Mouse (Mus musculus): Measurements from ENCODE around the gene Plekhh3. TPM values are rescaled to one million over a fixed set of nuclear protein-coding genes. Genes with fewer than 3 reads are reported as not detected.

Plekhh3 gene
- polyA plus RNA-seq, 1 experiment from 2014 or later: 15.4 TPM

DNA sequence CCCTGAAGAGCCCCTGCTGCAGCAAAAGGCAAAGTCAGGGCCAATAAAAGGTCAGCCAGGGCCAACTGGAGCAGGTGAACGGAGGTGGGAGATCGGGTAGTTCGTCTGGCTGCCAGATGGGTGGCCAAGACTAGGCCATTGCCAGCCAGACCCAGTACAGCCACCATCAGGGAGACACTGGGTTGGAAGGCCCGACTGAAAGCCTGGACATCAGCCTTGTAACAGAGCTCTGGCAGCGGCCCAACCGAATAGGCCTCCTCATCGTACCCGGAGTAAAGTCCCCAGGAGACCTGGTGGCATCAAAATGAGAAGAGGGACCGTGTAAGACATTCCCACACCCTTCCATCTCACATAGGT, 3.2 kb upstream of the Plekhh3 start:
- Histone ChIP-seq H3K36me3 (no peaks in the 10 kb centered on the region), H3K4me2 (replicated peaks) (peak overlapping the region; percentile 62), H3K4me3 (peak overlapping the region; percentile 27), H3K9ac (peak overlapping the region; percentile 50; the same call in 1 of the 2 replicates), H3K4me1 (peaks cover 59% of the 10 kb centered on the region), H3K9me3 (replicated peaks) (no peaks in the 10 kb centered on the region), H3K27me3 (peaks cover 73% of the 10 kb centered on the region), H3K27ac (no peak overlapping the region)
- no peak for ATAC-seq (ENCODE audit: low FRiP score)
- 29% methylated on average over 9 of the region's 9 CpGs for WGBS

DNA sequence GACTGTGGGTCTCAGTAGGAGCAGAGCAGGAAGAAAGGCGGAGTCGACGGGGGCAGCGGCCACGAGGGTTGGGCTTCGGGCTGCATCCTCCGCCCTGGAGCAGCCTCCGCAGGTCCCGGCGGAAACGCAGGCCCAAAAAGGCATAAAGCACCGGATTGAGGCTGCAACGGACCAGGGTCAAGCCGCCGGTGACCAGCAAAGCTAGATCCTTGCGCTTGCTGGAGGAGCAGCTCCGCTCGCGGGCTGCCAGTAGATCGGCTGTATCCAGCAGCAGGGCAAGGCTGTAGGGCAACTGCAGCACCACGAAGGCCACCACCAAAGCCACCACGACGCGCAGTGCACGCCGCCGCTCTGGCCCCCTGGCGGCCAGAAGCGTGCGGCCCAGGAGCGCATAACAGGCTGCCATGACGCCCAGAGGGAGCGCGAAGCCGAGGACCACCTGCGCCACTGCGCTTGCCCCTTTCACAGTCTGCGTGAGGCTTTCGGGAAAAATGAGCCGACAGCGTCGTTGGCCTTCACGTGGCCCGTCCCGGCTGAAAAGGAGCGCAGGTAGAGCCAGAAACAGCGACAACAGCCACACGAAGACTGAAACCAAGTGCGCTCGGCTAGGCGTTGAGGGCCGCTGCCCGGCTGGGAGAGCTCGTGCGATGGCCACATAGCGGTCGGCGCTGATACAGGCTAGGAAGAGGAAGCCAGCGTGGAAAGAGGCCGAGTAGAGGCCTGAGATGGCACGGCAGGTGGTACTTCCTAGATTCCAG, 2.7 kb upstream of the Plekhh3 start:
- Histone ChIP-seq H3K4me1 (peaks cover 64% of the 10 kb centered on the region), H3K4me2 (replicated peaks) (peak overlapping the region; percentile 62), H3K36me3 (no peaks in the 10 kb centered on the region), H3K9ac (peak overlapping the region; percentile 50), H3K27me3 (peaks cover 73% of the 10 kb centered on the region), H3K9me3 (replicated peaks) (no peaks in the 10 kb centered on the region), H3K27ac (peak overlapping the region; percentile 62; the same call in 1 of the 2 replicates), H3K4me3 (peak overlapping the region; percentile 27)
- peak; percentile 55 for ATAC-seq (ENCODE audit: low FRiP score)
- under 1% methylated on average over 61 of the region's 61 CpGs for WGBS

DNA sequence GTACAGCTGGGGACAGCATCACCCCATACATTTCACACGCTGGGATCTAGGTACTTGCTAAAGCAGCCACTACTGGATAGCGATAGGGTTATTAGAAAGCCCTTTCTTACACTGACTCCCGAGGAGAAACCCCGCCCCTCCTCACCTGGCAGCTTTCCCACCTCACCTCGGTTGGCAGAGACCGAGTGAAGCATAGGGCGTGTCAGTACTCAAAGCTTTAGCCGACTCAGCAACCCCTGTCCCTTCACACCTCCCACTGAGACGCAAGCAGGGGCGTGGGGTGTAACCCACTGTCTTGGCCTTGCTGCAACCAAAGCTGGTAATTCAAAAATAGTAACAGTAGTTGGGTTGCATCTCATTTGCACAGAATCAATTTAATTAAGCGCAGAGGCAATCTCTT, 2.0 kb upstream of the Plekhh3 start:
- peaks cover 61% of the 10 kb centered on the region for H3K4me1 ChIP-seq
- no peaks in the 10 kb centered on the region for H3K36me3 ChIP-seq
- no peak for ATAC-seq (ENCODE audit: low FRiP score)
- peak overlapping the region; percentile 62 for H3K4me2 ChIP-seq (replicated peaks)
- H3K9me3 ChIP-seq (replicated peaks): no peaks in the 10 kb centered on the region
- 0 out of 2 replicates have a peak overlapping the region, but pooled peaks have one; percentile 27 for H3K4me3 ChIP-seq
- H3K27me3 ChIP-seq: peaks cover 73% of the 10 kb centered on the region
- WGBS: 5% methylated on average over 11 of the region's 11 CpGs
- H3K27ac ChIP-seq: 0 out of 2 replicates have a peak overlapping the region, but pooled peaks have one; percentile 50
- peak overlapping the region; percentile 50; the same call in 1 of the 2 replicates for H3K9ac ChIP-seq

DNA sequence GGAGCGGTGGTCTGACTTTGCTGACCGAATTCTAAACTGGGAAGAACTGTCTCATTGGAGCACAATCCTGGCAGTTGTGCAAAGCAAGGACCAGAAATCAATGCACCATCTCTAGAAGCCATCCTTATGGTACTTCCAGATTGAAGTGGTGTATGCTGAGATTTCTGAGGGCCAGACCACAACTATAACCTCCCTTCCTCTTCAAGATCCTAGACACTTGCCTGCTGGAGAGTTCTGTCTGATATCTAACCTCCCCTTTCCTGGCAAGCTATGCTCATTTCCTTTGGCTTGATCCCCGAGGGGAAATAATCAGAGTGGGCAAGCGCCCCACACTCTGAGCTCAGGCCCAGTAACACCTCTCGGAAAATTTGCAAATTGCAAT, 1.3 kb upstream of the Plekhh3 start:
- H3K9ac ChIP-seq: peak overlapping the region; percentile 59
- no peak for ATAC-seq (ENCODE audit: low FRiP score)
- peak overlapping the region; percentile 76 for H3K27ac ChIP-seq
- no peaks in the 10 kb centered on the region for H3K9me3 ChIP-seq (replicated peaks)
- H3K36me3 ChIP-seq: 0 out of 2 replicates have a peak, but pooled peaks cover 3% of the 10 kb centered on the region
- H3K4me2 ChIP-seq (replicated peaks): peak overlapping the region; percentile 93
- peaks cover 59% of the 10 kb centered on the region for H3K4me1 ChIP-seq
- H3K4me3 ChIP-seq: peak overlapping the region; percentile 50
- H3K27me3 ChIP-seq: peaks cover 73% of the 10 kb centered on the region
- WGBS: 10% methylated on average over 5 of the region's 5 CpGs

DNA sequence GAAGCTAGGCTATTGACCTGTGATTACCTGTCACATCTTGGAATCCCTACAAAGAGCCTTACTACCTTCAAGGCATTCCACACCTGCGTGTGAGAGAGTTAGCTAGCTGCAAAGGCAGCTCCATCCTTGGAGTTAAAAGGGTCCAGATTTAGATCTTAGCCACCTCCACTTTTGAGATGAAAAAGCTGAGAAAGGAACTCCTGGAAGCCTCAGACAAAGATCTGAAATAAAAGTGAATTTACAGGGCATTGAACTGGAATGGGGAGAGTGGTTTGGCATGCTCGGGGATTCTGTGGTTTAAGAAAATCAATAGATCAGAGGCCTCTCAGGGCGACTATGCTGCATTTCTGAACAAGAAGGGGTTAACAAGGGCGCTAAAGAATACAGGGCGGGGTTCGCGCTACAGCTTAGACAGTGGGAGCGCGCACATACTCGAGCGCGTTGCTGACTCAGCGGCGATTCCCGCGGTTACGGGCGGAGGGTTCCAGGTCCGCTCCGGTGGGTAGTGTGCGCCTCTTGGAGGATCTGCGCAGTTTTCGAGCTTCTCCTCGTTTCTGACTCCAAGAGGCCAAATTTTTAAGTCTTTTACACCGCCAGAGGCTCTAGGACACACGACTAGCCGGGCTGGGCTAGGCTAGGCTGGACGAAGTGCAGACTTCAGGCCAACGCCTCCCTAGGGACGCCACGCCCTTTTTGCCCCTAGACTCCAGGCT, 726 bp upstream of the Plekhh3 start:
- peak; percentile 53 for ATAC-seq (ENCODE audit: low FRiP score)
- peak overlapping the region; percentile 93 for H3K4me2 ChIP-seq (replicated peaks)
- 0 out of 2 replicates have a peak, but pooled peaks cover 7% of the 10 kb centered on the region for H3K36me3 ChIP-seq
- H3K4me1 ChIP-seq: peaks cover 59% of the 10 kb centered on the region
- H3K27ac ChIP-seq: peak overlapping the region; percentile 76
- WGBS: under 1% methylated on average over 31 of the region's 31 CpGs
- H3K9me3 ChIP-seq (replicated peaks): no peaks in the 10 kb centered on the region
- peaks cover 73% of the 10 kb centered on the region for H3K27me3 ChIP-seq
- H3K4me3 ChIP-seq: peak overlapping the region; percentile 50
- peak overlapping the region; percentile 59 for H3K9ac ChIP-seq

DNA sequence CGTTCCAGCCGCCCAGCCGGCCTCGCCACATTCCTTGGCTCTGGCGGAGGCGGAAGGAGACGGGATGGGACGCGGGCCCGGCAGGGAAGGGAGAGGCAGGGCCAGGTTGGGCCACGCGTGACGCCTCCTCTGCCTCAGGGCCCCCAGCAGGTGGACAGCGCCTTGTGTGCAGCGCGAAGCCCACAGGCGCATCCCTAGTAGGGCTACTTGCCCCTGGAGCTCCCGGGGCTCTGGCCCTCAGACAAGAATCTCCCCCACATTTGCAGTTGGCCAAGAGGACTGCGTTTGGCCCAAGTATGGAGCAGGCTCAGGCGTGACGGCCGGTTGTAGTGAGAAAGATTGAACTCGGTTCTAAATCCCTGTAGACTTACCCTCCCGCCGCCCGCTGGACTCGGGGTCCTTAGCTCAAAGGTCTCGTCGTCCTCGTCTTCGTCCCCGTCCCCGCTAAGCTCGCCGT, 769 bp downstream of the Plekhh3 start, which contains the start of gene Cntnap1:
Gene Cntnap1 (plus strand): TSS at position 170 of the 457 bp plus-strand sequence.
- peak within 1 kb of the TSS; percentile 93 for H3K4me2 ChIP-seq (replicated peaks)
- H3K9me3 ChIP-seq (replicated peaks): no peaks in the 10 kb centered on the region
- H3K9ac ChIP-seq: peak within 1 kb of the TSS; percentile 82
- peak within 1 kb of the TSS; percentile 74 for H3K27ac ChIP-seq
- 0 out of 2 replicates have a peak, but pooled peaks cover 8% of the 10 kb centered on the region for H3K36me3 ChIP-seq
- H3K4me3 ChIP-seq: peak within 1 kb of the TSS; percentile 73
- ATAC-seq (ENCODE audit: low FRiP score): no peak
- under 1% methylated on average over 34 of the region's 35 CpGs for WGBS
- H3K4me1 ChIP-seq: peaks cover 48% of the 10 kb centered on the region
- peaks cover 74% of the 10 kb centered on the region for H3K27me3 ChIP-seq

DNA sequence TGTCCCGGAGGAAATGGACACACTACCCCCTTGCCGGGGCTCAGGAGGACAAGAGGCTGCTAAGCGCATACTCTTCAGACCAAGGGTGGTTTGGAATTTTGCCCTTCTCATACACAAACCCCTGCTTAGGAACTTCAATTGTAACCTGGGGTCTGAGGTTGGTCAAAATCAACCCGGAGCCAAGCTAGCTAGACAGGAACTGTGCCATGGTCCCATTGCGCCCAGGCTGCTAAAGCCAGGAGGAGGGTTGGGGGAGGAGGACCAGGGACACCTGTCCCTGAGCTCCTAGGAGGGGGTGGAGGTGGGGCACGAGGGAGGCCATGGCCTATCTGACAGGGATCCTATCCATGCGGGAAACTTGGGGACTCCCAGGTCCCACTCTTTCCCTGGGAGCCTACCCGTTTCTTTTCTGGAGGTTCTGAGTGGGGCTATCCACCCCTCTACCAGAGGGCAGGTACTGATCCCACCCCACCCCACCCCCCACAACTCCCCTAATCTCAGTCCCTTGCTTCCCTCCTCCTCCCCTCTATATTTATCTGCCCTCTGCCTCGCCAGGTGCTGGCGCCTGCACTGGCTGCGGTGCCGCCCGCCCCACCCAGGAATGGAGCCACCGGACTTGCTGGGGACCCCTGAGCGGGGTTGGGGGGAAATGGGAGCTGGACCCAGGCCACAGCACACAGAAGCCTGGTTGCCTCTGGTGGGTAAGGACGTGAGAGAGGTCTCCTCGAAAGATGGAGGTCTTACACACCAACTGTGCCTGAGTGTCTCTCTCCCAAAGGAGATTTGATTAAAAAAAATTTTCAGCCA, 1.6 kb downstream of the Plekhh3 start:
- 0 out of 2 replicates have a peak, but pooled peaks cover 10% of the 10 kb centered on the region for H3K36me3 ChIP-seq
- peaks cover 50% of the 10 kb centered on the region for H3K4me1 ChIP-seq
- peak overlapping the region; percentile 73 for H3K4me3 ChIP-seq
- H3K9ac ChIP-seq: peak overlapping the region; percentile 82
- no peak overlapping the region for H3K27ac ChIP-seq
- H3K9me3 ChIP-seq (replicated peaks): no peaks in the 10 kb centered on the region
- H3K4me2 ChIP-seq (replicated peaks): peak overlapping the region; percentile 93
- 16% methylated on average over 17 of the region's 17 CpGs for WGBS
- peaks cover 74% of the 10 kb centered on the region for H3K27me3 ChIP-seq
- no peak for ATAC-seq (ENCODE audit: low FRiP score)

DNA sequence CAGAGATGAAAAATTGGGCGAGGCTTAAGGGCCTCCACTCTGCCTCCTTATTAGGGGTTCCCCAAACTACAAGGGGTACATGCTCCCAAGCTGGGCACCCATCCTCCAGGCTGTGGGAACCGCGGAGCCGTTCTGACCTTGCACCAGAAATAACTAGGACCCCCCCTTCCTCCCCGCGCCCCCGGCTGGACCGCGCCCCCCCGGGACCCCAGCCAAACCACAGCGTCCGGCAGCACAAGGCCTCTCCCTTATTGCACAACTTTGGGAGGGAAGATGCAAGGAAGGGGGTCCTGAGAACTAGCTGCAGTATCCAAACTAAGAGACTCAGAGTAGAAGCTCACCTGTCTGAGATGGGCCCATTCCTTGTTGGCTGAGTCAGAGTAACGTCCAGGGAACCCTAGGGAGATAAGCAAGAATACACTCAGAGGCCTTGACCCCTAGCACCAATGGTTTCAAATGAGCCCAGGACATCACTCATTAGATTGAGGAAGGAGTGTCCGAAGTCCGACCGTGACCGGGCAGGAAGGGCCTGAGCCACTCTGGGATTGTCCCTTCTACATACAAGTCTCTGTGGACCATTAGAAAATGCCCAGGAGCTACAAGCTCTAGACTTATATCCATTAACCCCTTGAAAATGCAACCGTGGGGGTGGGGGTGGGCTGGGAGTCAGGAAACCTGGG, 2.7 kb downstream of the Plekhh3 start:
- Histone ChIP-seq H3K9me3 (replicated peaks) (no peaks in the 10 kb centered on the region), H3K27me3 (peaks cover 77% of the 10 kb centered on the region), H3K36me3 (peaks cover 15% of the 10 kb centered on the region; the same call in 1 of the 2 replicates), H3K27ac (no peak overlapping the region), H3K9ac (no peak overlapping the region), H3K4me3 (peak overlapping the region; percentile 73; the same call in 1 of the 2 replicates), H3K4me1 (peaks cover 48% of the 10 kb centered on the region), H3K4me2 (replicated peaks) (peak overlapping the region; percentile 93)
- no peak for ATAC-seq (ENCODE audit: low FRiP score)
- WGBS: 50% methylated on average over 18 of the region's 18 CpGs

DNA sequence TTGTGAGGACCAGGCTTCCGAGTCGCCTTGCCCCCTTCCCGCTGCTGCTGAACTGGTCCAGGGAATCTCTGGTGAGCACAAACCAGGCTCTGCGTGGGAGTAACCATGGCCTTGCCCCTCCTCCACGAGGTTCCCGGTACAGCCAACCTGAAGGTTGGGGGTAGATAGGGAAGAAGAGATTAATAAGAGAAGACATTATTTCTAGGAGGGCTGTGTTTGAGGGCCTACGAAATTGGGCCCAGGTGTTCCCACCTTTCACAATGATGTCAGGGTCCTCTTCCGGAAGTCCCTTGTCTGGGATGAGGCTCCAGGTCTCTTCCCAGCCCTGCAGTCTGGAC, 3.2 kb downstream of the Plekhh3 start:
- Histone ChIP-seq H3K36me3 (peaks cover 19% of the 10 kb centered on the region; the same call in 1 of the 2 replicates), H3K9me3 (replicated peaks) (no peaks in the 10 kb centered on the region), H3K9ac (no peak overlapping the region), H3K4me1 (peaks cover 43% of the 10 kb centered on the region), H3K27me3 (peaks cover 77% of the 10 kb centered on the region), H3K27ac (no peak overlapping the region), H3K4me3 (no peak overlapping the region), H3K4me2 (replicated peaks) (no peak overlapping the region)
- WGBS: 51% methylated on average over 8 of the region's 8 CpGs
- no peak for ATAC-seq (ENCODE audit: low FRiP score)

DNA sequence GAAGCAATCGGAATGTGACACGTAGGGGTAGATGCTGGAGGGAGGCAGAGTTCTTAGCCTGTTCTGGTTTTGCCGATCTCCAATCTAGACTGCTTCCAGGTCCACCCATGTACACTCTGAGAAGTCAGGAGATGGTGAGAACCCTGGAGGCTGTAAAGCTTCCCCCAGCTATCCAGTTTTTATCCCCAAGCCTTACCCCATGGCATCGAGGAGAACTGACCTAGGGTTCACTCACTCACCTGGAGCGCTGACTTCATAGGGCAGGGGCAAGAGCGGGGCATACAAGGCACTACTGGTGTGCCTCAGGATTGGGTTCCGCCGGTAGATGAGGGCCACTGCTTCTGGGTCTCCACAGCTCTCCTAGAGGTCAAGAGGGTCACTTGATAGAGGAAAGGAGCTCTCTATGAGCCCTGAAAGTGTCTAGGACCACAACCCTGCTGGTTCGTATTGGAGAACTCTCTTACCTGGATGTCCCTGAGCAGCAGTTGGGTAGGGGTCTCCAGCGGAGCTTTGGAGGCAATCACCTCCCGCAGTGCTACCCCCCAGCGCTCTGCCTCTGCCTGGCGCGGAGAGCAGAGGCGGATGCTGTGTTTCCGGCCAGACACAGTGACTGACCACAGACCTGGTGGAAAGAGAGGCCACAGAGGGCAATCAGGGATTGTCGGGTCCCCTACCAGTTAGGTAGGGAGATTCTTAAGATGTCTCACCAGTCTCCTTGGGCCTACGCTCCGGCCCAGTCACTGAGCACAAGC, 3.8 kb downstream of the Plekhh3 start:
- Histone ChIP-seq H3K36me3 (peaks cover 24% of the 10 kb centered on the region; the same call in 1 of the 2 replicates), H3K27me3 (peaks cover 81% of the 10 kb centered on the region), H3K4me2 (replicated peaks) (no peak overlapping the region), H3K9ac (no peak overlapping the region), H3K9me3 (replicated peaks) (no peaks in the 10 kb centered on the region), H3K4me3 (no peak overlapping the region), H3K4me1 (peaks cover 39% of the 10 kb centered on the region), H3K27ac (no peak overlapping the region)
- WGBS: 40% methylated on average over 19 of the region's 19 CpGs
- no peak for ATAC-seq (ENCODE audit: low FRiP score)

DNA sequence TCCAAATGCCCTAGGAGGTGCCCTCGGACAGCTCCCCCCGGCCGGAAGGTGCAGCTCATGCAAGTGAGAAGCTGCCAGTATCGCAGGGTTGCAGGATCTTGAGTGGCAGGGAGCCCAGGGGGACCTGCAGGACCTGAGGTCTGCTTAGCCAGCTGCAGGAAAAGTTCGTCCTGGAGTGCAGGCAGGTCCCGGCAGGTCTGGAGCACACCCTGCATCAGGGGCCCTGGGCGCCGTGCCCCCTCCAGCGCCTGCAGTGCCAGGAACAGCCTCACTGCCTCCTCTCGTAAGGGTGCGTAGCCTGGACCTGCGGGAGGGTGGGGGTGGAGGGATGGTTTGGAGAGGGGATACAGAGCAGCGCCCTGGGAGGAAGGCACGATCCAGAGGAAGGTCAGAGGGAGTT, 4.8 kb downstream of the Plekhh3 start:
- no peak overlapping the region for H3K27ac ChIP-seq
- peaks cover 27% of the 10 kb centered on the region for H3K36me3 ChIP-seq
- H3K4me3 ChIP-seq: no peak overlapping the region
- peaks cover 35% of the 10 kb centered on the region for H3K4me1 ChIP-seq
- no peaks in the 10 kb centered on the region for H3K9me3 ChIP-seq (replicated peaks)
- H3K9ac ChIP-seq: no peak overlapping the region
- 53% methylated on average over 14 of the region's 14 CpGs for WGBS
- no peak overlapping the region for H3K4me2 ChIP-seq (replicated peaks)
- no peak for ATAC-seq (ENCODE audit: low FRiP score)
- peaks cover 92% of the 10 kb centered on the region for H3K27me3 ChIP-seq

Measured in hindbrain, embryonic 12.5 days (tissue).